Mouse (Mus musculus) stomach, postnatal 0 days (tissue): ENCODE measurements around the gene Zfp462. TPM values are rescaled to one million over a fixed set of nuclear protein-coding genes. Genes with fewer than 3 reads are reported as not detected.

ENCODE experiments used
- ATAC-seq: fragments of 200-750 bp; cut with Nextera tagmentation; 2 replicates; pipeline ENCODE4 v1.8.0; 2017; ENCODE audit not compliant: low FRiP score, low TSS enrichment
- DNase-seq: peaks from one replicate; pipeline ENCODE4 v3.0.0-alpha.2; 2016; ENCODE audit warnings: low spot score
- H3K27ac ChIP-seq: fragments of 300-500 bp; sonication (generic); replicated peaks from 2 replicates; pipeline ENCODE4 v1.5.1; 2014; ENCODE audit warnings: mild to moderate bottlenecking, control low read depth
- H3K27me3 ChIP-seq: fragments of 300-500 bp; sonication (generic); 2 replicates; pipeline ENCODE4 v1.6.1; 2014; ENCODE audit warnings: low read length; ENCODE audit not compliant: control insufficient read depth, insufficient read depth
- H3K36me3 ChIP-seq: fragments of 300-500 bp; sonication (generic); 2 replicates; pipeline ENCODE4 v1.6.1; 2014; ENCODE audit warnings: low read length, mixed read lengths; ENCODE audit not compliant: control insufficient read depth, insufficient read depth
- H3K4me1 ChIP-seq: fragments of 300-500 bp; sonication (generic); replicated peaks from 2 replicates; pipeline ENCODE4 v1.6.1; 2014; ENCODE audit warnings: antibody characterized with exemption; ENCODE audit not compliant: control insufficient read depth, insufficient read depth
- H3K4me2 ChIP-seq: fragments of 300-500 bp; sonication (generic); replicated peaks from 2 replicates; pipeline ENCODE4 v1.6.1; 2014; ENCODE audit warnings: low read depth, mild to moderate bottlenecking, control low read depth, moderate library complexity
- H3K4me3 ChIP-seq: fragments of 300-500 bp; sonication (generic); 2 replicates; pipeline ENCODE4 v1.5.1; 2014; ENCODE audit warnings: low read depth, low read length, control low read depth
- H3K9ac ChIP-seq: fragments of 300-500 bp; sonication (generic); 2 replicates; pipeline ENCODE4 v1.6.1; 2014; ENCODE audit warnings: mild to moderate bottlenecking, low read length, control low read depth, mixed read lengths
- H3K9me3 ChIP-seq: fragments of 300-500 bp; sonication (generic); 2 replicates; pipeline ENCODE4 v1.6.1; 2016; ENCODE audit warnings: low read length; ENCODE audit not compliant: control insufficient read depth
- CTCF ChIP-seq: IDR thresholded peaks from 2 replicates; pipeline ENCODE4 v1.5.1; 2016; ENCODE audit warnings: antibody characterized with exemption, low read depth, mild to moderate bottlenecking, moderate library complexity
- EP300 ChIP-seq: optimal IDR thresholded peaks from 2 replicates; pipeline ENCODE3; 2016; ENCODE audit warnings: antibody characterized with exemption
- WGBS: fragments of 180-500 bp; shearing (Covaris S2); extraction: QIAGEN DNeasy Blood & Tissue Kit; methylation state at CpG from one replicate; pipeline ENCODE4 v1.1.7; 2014; 5-methylcytosine and 5-hydroxymethylcytosine counted together
- polyA plus RNA-seq: library from polyadenylated mRNA; unstranded; fragments of >200 nt; fragmentation: Nextera tagmentation; extraction: Ambion mirVana; gene quantifications from 2 replicates; pipeline ENCODE4 v1.2.1, GENCODE M21; 2015

Zfp462 gene
- polyA plus RNA-seq, 1 experiment from 2014 or later: 1.1 TPM

- ATAC-seq: no peak
- Histone ChIP-seq H3K9ac (no peak overlapping the region), H3K27ac (no peak overlapping the region), H3K4me3 (no peak overlapping the region), H3K9me3 (no peaks in the 10 kb centered on the region), H3K36me3 (no peaks in the 10 kb centered on the region), H3K4me2 (no peak overlapping the region), H3K4me1 (no peaks in the 10 kb centered on the region), H3K27me3 (no peaks in the 10 kb centered on the region)
- DNase-seq: no peak
- 62% methylated on average over 1 of the region's 1 CpGs for WGBS
- TF ChIP-seq EP300 (no peak), CTCF (no peak)
These were observed 50.4 kb downstream of the Zfp462 start for GRCm38 (mm10) chr4:54995258-54995657.

- no peak overlapping the region for H3K27ac ChIP-seq
- H3K4me1 ChIP-seq: no peaks in the 10 kb centered on the region
- no peak overlapping the region for H3K4me3 ChIP-seq
- TF ChIP-seq CTCF (no peak), EP300 (no peak)
- ATAC-seq: no peak
- no peak overlapping the region for H3K9ac ChIP-seq
- no peak overlapping the region for H3K4me2 ChIP-seq
- WGBS: 81% methylated on average over 2 of the region's 2 CpGs
- no peaks in the 10 kb centered on the region for H3K27me3 ChIP-seq
- H3K36me3 ChIP-seq: no peaks in the 10 kb centered on the region
- no peaks in the 10 kb centered on the region for H3K9me3 ChIP-seq
- no peak for DNase-seq
These were observed 51.2 kb downstream of the Zfp462 start for GRCm38 (mm10) chr4:54996064-54996463.

DNA sequence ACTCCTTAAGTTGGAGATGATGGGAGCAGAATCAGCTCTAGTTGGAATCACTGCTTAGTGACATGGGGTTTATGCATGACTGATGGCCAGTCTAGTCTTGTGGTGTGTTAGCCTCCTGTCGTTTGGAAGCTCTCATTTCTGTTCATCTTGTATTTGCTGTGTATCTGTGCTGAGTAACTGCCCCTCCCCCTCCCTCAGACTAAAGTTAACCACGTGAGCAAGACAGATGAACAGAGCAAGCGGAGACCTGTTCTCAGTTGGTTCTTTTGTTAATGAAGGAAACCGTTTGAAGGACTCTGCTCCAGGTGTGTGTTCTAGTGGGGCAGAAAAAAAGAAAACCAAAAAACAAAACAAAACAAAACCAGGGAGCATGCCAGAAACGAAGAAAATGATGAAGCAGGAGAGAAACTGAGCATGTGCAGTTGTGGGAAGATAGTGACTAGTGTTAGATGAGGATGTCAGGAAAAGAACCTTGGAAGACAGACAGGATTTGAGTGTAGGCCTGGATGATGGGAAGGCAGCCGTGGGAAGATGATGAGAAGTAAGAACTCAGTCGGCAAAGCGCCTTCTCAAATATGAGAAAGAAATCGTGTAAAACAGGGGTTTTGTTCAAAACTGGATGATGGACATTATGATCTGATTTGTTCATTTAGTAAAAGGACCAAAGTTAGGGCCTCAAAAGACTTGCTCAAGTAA lies 53.4 kb downstream of the Zfp462 start:
- ATAC-seq: no peak
- H3K36me3 ChIP-seq: no peaks in the 10 kb centered on the region
- no peaks in the 10 kb centered on the region for H3K27me3 ChIP-seq
- no peak overlapping the region for H3K27ac ChIP-seq
- peaks cover 2% of the 10 kb centered on the region; the same call in 1 of the 2 replicates for H3K4me1 ChIP-seq
- TF ChIP-seq EP300 (no peak), CTCF (no peak)
- no peak for DNase-seq
- no peaks in the 10 kb centered on the region for H3K9me3 ChIP-seq
- H3K9ac ChIP-seq: no peak overlapping the region
- H3K4me2 ChIP-seq: no peak overlapping the region
- no peak overlapping the region for H3K4me3 ChIP-seq
- 74% methylated on average over 9 of the region's 9 CpGs for WGBS

GRCm38 (mm10) chr4:54999556-54999955 lies 54.7 kb downstream of the Zfp462 start:
- H3K36me3 ChIP-seq: no peaks in the 10 kb centered on the region
- no peak for DNase-seq
- TF ChIP-seq EP300: no peak
- TF ChIP-seq CTCF: no peak
- no peak overlapping the region for H3K27ac ChIP-seq
- 94% methylated on average over 5 of the region's 5 CpGs for WGBS
- no peak overlapping the region for H3K9ac ChIP-seq
- no peak for ATAC-seq
- no peak overlapping the region for H3K4me3 ChIP-seq
- H3K4me2 ChIP-seq: no peak overlapping the region
- no peaks in the 10 kb centered on the region for H3K27me3 ChIP-seq
- no peaks in the 10 kb centered on the region for H3K9me3 ChIP-seq
- peaks cover 5% of the 10 kb centered on the region for H3K4me1 ChIP-seq

GRCm38 (mm10) chr4:55001386-55001785 lies 56.5 kb downstream of the Zfp462 start:
- H3K36me3 ChIP-seq: no peaks in the 10 kb centered on the region
- peaks cover 13% of the 10 kb centered on the region for H3K4me1 ChIP-seq
- no peak overlapping the region for H3K4me2 ChIP-seq
- no peak overlapping the region for H3K27ac ChIP-seq
- no peaks in the 10 kb centered on the region for H3K27me3 ChIP-seq
- H3K4me3 ChIP-seq: no peak overlapping the region
- H3K9ac ChIP-seq: no peak overlapping the region
- DNase-seq (no peak), ATAC-seq (no peak)
- no peak for TF ChIP-seq EP300
- no peak for TF ChIP-seq CTCF
- 67% methylated on average over 3 of the region's 3 CpGs for WGBS
- H3K9me3 ChIP-seq: no peaks in the 10 kb centered on the region

DNA sequence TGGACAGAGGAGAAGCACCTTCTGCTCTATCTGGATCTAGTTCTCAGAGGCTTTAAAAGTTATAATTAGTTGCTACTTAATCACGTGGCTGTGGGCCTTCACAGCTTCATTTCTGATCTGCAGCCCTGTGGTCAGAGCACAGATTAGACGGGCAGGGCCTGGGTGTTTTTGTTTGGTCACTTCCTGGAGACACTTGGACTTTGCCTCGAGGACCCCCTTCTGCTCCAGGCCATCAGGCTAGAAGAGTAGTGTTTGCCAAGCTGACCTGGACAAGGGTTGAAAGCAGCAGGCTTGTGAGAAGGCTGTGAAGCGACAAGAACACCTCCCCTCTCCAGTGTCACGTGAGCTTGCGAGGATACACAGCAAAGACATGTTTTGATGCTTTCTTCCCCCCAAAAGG lies 58.3 kb downstream of the Zfp462 start:
- Histone ChIP-seq H3K4me3 (no peak overlapping the region), H3K27me3 (no peaks in the 10 kb centered on the region), H3K27ac (no peak overlapping the region), H3K4me2 (no peak overlapping the region), H3K4me1 (peaks cover 13% of the 10 kb centered on the region), H3K36me3 (no peaks in the 10 kb centered on the region), H3K9ac (no peak overlapping the region), H3K9me3 (no peaks in the 10 kb centered on the region)
- no peak for TF ChIP-seq CTCF
- no peak for TF ChIP-seq EP300
- ATAC-seq (peak; percentile 57), DNase-seq (peak; percentile 45)
- WGBS: 57% methylated on average over 6 of the region's 6 CpGs
